Mouse (Mus musculus) spleen, adult 2 months (tissue): ENCODE measurements around the gene Ccdc62.

ENCODE experiments used
- CTCF ChIP-seq: fragments of 200-500 bp; IDR thresholded peaks from 2 replicates; pipeline ENCODE4 v1.5.1; 2011; ENCODE audit warnings: mild to moderate bottlenecking, inconsistent platforms; ENCODE audit not compliant: insufficient read depth, insufficient read length, insufficient replicate concordance; ENCODE audit errors: extremely low read depth
- POLR2A ChIP-seq: fragments of 200-500 bp; IDR thresholded peaks from 2 replicates; pipeline ENCODE4 v1.6.1; 2011; ENCODE audit warnings: low read depth, low read length, inconsistent platforms

DNA sequence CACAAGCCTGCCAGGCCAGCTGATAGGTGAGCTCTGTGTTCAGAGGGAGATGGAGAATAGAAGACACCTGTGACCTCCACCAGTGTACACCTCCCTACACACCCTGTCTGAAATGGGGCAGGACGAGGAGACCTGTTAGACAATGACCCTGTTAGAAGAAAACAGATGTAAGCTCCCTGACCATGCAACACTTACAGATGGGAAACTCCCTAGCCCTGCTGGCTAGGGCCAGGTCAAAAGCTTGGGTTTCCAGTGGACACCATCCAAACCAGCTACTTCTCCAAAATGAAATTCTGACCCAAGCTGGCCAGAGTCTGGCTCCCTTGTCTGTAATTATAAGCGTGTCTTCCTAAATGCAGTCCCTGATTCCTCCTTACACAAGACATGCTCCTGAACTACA is 85.2 kb downstream of the Ccdc62 start:
- TF ChIP-seq CTCF (no peak), POLR2A (no peak)
